Mouse (Mus musculus) granulocyte monocyte progenitor cell, adult 5-6 weeks (primary cell): ENCODE data around the gene Kdr. TPM values are rescaled to one million over a fixed set of nuclear protein-coding genes. Genes with fewer than 3 reads are reported as not detected.
A peak's percentile ranks its signal among the peaks of the same experiment; 100 is the strongest.

ENCODE experiments used
- ATAC-seq: replicated peaks from 2 replicates; pipeline ENCODE4 v1.8.0; 2016; ENCODE audit warnings: mild to moderate bottlenecking, moderate TSS enrichment, inconsistent platforms; ENCODE audit not compliant: poor library complexity, severe bottlenecking
- total RNA-seq, 2 experiments: library from RNA; stranded (forward) in 1 of 2; stranded (reverse) in 1 of 2; fragments of 200-712, 200-1000 nt in 1 of 2; fragments of >200 nt in 1 of 2; fragmentation: Nextera tagmentation in 1 of 2; gene quantifications; 2 replicates each; pipeline ENCODE4 v1.2.3; 2014 to 2017

Gene Kdr
- total RNA-seq (2014; fragmentation: Nextera tagmentation) (not detected in 2 replicates), total RNA-seq (2017) (0.15 TPM in 1 of 2 replicates, not detected in the other)

GRCm38 (mm10) chr5:75978374-75979100 lies at the start of gene Kdr:
Kdr (minus strand) TSS chr5:75978458.
- ATAC-seq = peak; percentile 48

DNA sequence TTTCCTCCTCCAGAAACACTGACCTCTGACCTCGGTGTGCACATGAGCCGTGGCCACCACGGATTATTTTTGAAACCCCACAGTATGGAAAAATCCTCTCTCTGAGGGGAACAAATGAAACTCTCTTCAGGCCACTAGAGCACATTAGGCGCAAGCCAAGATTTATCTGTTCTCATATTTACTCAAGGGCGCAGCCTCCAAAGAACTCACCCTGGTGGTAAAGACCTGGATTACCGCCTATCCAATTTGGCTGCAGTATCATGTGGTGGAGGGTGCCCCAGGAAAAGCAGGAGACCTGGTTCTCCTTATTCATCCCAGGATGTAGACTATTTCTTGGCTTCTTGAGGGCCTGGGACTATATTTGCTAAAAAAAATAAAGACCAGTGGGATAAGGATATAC lies 48.5 kb upstream of the Kdr start:
- no peak for ATAC-seq

DNA sequence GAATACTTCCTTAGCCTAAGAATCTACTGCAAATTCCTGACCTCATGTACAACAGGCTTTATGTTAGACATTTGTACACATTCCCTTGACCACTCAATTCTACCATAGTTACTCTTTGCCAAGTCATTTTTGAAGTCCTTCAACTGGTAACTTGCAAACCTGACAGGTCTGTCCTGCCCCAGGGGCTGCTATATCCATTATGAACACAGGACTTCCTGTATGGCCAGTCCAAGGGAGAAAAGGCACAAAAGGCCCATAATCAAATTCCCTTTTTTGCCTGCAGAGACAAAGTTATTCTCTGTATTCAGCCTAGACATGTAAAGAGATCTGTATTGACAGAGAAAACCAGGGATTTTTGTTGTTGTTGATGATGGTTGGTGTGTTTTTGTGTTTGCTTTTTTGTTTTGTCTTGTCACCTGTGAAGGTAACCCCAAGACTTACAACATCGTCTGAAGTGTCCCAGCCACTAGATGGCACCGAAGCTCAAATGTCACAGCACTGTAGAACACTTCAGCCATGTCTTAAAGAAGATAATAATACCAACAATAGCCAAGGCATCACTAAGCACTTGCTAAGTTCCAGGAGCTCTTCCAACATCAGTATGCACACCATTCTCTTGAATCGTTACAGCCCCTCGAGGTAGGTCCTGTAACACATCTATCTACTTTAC lies 47.9 kb upstream of the Kdr start:
- ATAC-seq = no peak

- no peak for ATAC-seq
Measured at GRCm38 (mm10) chr5:76023011-76023773, 44.9 kb upstream of the Kdr start.

DNA sequence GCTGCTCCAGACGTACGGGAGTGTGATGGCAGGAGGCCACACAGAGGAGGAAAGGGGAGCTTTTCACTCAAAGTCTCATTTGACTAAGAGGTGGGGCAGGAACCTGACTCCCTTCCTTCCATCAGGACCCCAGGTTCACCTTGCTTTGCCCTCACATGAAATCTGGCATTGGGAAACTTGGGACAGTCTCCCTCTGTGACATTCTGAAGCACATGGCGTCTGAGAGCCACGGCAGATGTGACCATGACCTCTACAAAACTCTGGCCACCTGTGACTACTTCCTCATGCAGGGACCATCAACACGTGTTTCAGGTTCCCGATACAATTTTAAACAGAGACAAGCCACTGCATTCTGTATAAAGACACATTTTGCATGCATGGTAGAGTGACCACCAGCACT lies 44.2 kb upstream of the Kdr start:
- no peak for ATAC-seq

- no peak for ATAC-seq
Measured at GRCm38 (mm10) chr5:76018321-76018720, 40.1 kb upstream of the Kdr start.

GRCm38 (mm10) chr5:76016086-76016485 lies 37.8 kb upstream of the Kdr start:
- no peak for ATAC-seq

DNA sequence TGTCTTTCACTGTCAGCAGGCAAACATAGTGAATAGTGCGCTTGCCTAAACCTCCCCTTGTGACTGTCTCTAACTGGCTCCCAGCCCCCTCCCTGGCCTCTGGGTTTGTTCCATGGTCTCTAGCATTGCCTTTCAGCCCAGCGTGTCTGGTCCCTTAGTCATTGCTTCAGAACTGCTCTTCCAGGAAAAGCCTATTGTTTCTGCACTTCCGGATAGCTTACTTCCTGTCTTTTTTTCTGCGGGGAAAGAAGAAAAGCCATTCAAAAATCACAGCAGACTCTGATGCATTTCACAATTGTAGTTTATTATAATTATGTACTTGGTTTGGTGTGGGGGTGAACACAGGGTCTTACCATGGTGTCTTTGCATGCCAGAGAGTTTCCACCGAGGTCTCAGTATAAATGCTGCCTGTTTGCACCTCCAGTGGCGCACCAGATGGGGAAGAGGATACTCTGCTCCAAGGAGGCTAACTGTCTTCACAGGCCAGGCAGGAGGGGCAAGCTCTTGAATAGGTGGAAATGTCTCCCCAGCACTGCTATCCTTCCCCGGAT lies 35.7 kb upstream of the Kdr start:
- no peak for ATAC-seq

DNA sequence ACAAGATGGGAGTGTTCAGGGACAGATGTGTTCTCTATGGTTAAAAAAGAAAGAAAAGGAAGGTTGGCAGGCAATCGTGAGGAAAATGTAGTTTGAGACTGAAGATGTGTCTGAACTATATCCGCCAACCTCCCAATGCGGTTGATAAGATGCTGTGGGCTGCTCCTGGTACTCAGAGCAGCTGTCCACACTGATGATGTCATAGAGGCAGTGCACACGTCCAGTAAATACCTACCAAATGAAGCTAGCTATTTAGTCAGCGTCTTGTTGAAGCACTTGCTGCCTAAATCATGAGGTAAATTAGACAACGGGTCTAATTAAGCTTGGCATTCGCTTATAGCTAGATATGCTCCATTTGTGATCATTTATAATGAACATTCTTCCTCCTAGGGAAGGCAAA lies 28.1 kb upstream of the Kdr start:
- ATAC-seq = no peak

GRCm38 (mm10) chr5:75990212-75990611 lies 12.0 kb upstream of the Kdr start:
- no peak for ATAC-seq

- no peak for ATAC-seq
Measured at GRCm38 (mm10) chr5:75987530-75987929, 9.3 kb upstream of the Kdr start.

GRCm38 (mm10) chr5:75980521-75981311 lies 2.5 kb upstream of the Kdr start:
- ATAC-seq = peak; percentile 86

DNA sequence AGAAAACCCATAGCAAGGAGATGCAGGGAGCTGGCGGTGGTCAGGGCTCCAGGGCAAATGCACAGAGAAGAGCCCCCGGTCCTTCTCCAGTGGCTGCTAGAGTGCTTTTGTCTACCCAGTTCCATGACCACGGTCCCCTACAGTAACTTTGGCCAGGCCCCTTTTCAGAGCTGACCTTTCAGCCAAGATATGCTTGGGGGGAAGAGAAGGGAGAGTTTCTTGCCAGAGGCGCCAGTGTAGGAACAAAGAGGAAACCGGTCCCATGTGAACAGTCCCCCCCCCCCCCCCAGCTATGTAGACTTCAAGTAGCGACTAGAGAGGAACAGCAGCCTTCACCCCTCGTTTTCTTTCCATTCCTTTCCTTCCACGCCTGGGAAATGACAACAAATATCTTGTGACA lies 850 bp upstream of the Kdr start:
- no peak for ATAC-seq

GRCm38 (mm10) chr5:75977441-75978373 lies 551 bp downstream of the Kdr start:
- no peak; the same call in 1 of the 2 replicates for ATAC-seq

DNA sequence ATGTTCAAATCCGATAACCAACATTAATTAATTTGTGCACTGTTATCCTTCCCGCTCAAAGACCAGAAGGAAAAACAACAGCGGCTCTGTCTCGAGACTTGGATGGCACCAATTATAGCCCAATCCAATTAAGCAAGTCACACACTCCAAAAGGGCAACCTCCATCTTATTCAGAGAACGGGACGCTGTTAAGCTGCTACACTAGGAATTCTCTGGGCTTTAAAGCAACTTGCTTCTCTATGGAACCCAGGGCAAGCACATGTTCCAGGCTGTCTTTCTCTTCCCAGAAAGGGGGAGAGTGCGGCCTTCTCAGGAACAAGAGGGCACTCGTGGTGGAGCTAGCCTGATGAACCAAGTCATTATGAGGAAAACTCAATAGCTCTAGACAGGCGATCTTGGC lies 1.6 kb downstream of the Kdr start:
- no peak for ATAC-seq

DNA sequence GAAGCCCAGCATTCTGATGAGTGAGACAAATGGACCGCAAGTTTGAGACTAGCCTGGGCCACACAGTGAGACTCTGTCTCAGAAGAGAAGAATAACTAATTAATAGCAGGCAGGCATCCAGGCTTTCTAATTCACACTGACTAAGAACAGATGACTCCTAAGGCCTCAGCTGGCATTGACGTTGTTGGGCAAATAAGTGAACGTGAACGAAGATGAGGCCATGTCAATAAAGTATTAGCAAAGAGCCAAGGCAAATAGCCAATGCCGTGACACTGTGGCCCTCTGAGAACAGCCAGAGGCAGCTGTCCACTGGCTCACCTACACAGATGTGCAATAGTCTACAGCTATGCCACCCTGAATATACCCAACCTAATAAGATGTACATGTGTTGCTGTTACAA lies 2.9 kb downstream of the Kdr start:
- ATAC-seq = no peak

- ATAC-seq = peak; percentile 70
Measured at GRCm38 (mm10) chr5:75974543-75975130, 3.6 kb downstream of the Kdr start.

GRCm38 (mm10) chr5:75969887-75970286 lies 8.4 kb downstream of the Kdr start:
- no peak for ATAC-seq

DNA sequence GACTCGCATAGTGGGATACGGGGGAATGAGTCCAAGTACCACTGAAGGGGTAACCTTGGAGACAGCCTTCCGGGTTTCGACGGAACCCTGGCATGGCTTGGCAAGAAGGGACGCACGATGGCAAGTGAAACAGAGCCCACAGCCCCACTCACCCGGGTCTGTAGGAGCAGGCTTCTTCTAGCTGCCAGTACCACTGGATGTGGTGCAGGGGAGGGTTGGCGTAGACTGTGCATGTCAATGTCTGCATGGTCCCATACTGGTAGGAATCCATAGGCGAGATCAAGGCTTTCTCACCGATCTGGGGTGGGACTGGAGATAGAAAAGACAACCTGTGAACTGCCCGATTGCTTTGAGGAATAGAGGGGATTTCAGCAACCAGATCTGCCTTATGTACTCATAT lies 15.7 kb downstream of the Kdr start:
- no peak for ATAC-seq
